Mouse (Mus musculus): ENCODE data around the gene Fam102a.

- no peak; the same call in 1 of the 2 replicates for TF ChIP-seq HCFC1 (IDR thresholded peaks at IDR 0.05; ENCODE audit: borderline replicate concordance, insufficient read depth, low read length)
- TF ChIP-seq MAFK (IDR thresholded peaks at IDR 0.05; ENCODE audit: insufficient read depth, low read depth, low read length): no peak
- TF ChIP-seq ZC3H11A (IDR thresholded peaks at IDR 0.05; ENCODE audit: borderline replicate concordance, low read depth, low read length): no peak
- TF ChIP-seq CHD2 (IDR thresholded peaks at IDR 0.05; ENCODE audit: low read depth, low read length): no peak
- TF ChIP-seq ZNF384 (IDR thresholded peaks at IDR 0.05; ENCODE audit: low read depth, low read length): no peak
These were observed 72.3 kb downstream of the Fam102a start for GRCm38 (mm10) chr2:32607262-32607947.
